Mouse (Mus musculus) subcutaneous adipose tissue, adult 2 months (tissue): ENCODE measurements around the gene Inpp1. TPM values are rescaled to one million over a fixed set of nuclear protein-coding genes. Genes with fewer than 3 reads are reported as not detected.

ENCODE experiments used
- polyA plus RNA-seq: library from polyadenylated mRNA; depleted of rRNA; stranded (reverse); fragments of >200 nt; gene quantifications from 2 replicates; pipeline ENCODE4 v1.2.3, GENCODE M21; 2012; ENCODE audit warnings: low replicate concordance; rRNA removed

The Inpp1 gene
- polyA plus RNA-seq: 14.9 and 22.5 TPM in 2 replicates

DNA sequence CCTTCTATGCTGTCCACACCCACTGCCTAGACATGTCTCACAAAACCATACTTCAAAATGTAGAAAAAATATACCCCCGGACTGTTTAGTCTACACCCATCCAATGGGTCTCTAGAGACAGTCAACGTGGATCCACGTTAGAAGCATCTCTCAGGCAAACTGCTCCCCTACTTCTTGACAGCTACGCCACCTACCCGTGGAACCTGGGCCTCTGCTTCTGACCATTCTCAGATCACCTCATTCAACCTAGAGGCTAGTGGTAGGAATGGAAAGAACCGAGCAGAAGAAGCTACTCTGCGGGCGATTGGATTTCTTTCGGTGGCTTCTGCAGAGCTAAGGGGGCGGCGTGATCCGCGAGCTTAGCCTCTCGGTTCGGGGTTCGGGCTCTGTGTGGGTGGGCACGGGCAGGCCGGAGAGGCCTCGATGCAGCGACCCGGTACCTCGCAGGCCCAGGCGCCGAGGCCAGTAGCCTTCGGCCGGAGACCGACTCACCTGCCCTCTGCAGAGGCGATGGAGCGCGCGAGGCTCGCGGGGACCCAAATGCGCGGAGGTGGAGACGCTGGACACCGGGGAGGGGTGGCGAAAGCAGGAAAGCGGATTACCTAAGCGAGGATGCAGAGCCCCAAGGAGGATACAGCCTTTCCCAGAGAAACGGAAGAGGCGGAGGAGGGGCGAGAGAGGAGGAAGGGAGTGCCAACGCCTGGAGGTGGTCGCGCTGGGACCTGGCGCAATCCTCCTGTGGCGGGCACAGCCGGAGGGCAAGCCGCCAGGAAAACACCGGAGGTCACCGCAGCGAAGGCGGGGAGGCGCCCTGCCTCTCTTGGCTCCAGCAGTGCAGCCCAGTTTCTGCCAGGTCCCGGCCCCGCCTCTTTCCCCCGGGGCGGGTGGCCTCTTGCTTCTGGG lies at the start of gene Inpp1:
Inpp1 (minus strand) TSS at position 779 of the 903 bp plus-strand sequence.

DNA sequence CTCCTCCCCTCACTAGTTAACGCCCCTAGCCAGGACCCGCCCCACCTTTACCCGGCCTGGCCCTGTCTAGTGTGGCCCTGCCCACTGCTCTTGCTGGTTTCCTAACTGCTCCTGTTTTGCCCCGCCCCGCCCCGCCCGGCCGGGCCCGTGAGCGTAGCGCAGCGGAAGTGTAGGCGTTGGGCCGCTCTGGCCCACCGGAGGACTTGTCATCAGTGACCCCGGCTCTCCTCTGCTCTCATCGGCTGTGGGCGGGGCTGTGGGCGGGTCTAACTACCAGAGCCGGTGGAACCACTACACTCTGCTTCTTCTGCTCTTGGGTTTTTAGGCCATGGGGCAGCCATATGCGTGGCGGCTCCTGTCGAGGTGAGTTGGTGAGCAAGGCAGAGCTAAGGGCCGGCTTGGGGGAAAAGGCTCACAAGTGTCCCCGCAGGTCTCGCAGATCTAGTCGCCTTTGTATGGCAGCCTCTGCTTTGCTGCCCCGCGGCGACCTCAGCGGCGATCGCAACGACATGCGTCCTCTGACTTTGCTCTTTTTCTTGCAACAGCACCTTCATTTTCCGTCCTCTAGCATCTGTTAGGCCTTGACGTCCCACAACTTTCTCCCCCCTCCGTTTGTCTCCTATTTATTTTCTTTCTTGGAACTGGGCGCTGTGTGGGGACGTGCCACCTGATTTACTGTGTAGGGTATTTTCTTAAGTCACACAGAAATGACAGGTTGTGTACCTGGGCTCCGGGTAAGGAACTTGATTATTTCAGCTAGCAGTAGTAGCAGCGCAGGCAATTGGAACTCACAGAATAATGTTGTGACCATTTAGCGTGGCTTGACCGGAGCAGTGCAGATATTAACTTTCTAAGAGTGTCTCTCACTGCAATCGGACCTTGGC lies 27.5 kb upstream of the Inpp1 start, which contains the start of gene Hibch:
Hibch (plus strand) TSS at position 148 of the 884 bp plus-strand sequence.

Other genes starting within 250 kb of the Inpp1 start
- gene Nemp2, start 187.0 kb downstream of the Inpp1 start, polyA plus RNA-seq: 5.5 and 10.0 TPM in 2 replicates
- 6.2 and 11.2 TPM in 2 replicates for gene Mfsd6, start 90.2 kb downstream of the Inpp1 start, polyA plus RNA-seq
- gene Hibch, start 27.2 kb upstream of the Inpp1 start, polyA plus RNA-seq: 71.9 and 165 TPM in 2 replicates
- gene 1700019D03Rik, start 202.5 kb upstream of the Inpp1 start, polyA plus RNA-seq: 2.7 and 3.2 TPM in 2 replicates
- gene Mstn, start 244.0 kb upstream of the Inpp1 start, polyA plus RNA-seq: 0.04 and 0.21 TPM in 2 replicates